Mouse (Mus musculus) midbrain, embryonic 13.5 days (tissue): ENCODE measurements around the gene Eid3. TPM values are rescaled to one million over a fixed set of nuclear protein-coding genes. Genes with fewer than 3 reads are reported as not detected.

ENCODE experiments used
- ATAC-seq: fragments of 200-750 bp; cut with Nextera tagmentation; 2 replicates; pipeline ENCODE4 v1.8.0; 2017; ENCODE audit warnings: mild to moderate bottlenecking, moderate TSS enrichment, moderate library complexity
- H3K27ac ChIP-seq: fragments of 300-500 bp; sonication (generic); 2 replicates; pipeline ENCODE4 v1.5.1; 2015; ENCODE audit warnings: inconsistent platforms, mild to moderate bottlenecking, moderate library complexity
- H3K27me3 ChIP-seq: fragments of 300-500 bp; sonication (generic); 2 replicates; pipeline ENCODE4 v1.6.1; 2015; ENCODE audit warnings: mild to moderate bottlenecking, inconsistent platforms
- H3K36me3 ChIP-seq: fragments of 300-500 bp; sonication (generic); 2 replicates; pipeline ENCODE4 v1.6.1; 2015; ENCODE audit warnings: mild to moderate bottlenecking, inconsistent platforms
- H3K4me1 ChIP-seq: fragments of 300-500 bp; sonication (generic); replicated peaks from 2 replicates; pipeline ENCODE4 v1.6.1; 2015; ENCODE audit warnings: inconsistent platforms
- H3K4me2 ChIP-seq: fragments of 300-500 bp; sonication (generic); replicated peaks from 2 replicates; pipeline ENCODE4 v1.6.1; 2015; ENCODE audit warnings: moderate library complexity, mild to moderate bottlenecking, inconsistent platforms
- H3K4me3 ChIP-seq: fragments of 300-500 bp; sonication (generic); replicated peaks from 2 replicates; pipeline ENCODE4 v1.5.1; 2015; ENCODE audit warnings: mild to moderate bottlenecking, inconsistent platforms
- H3K9ac ChIP-seq: fragments of 300-500 bp; sonication (generic); replicated peaks from 2 replicates; pipeline ENCODE4 v1.6.1; 2015; ENCODE audit warnings: mild to moderate bottlenecking, inconsistent platforms
- H3K9me3 ChIP-seq: fragments of 300-500 bp; sonication (generic); 2 replicates; pipeline ENCODE4 v1.6.1; 2016; ENCODE audit warnings: mild to moderate bottlenecking, inconsistent platforms
- WGBS: fragments of 180-500 bp; shearing (Covaris S2); methylation state at CpG from one replicate; pipeline ENCODE4 v1.1.7; 2015; 5-methylcytosine and 5-hydroxymethylcytosine counted together
- polyA plus RNA-seq: library from polyadenylated mRNA; unstranded; fragments of >200 nt; fragmentation: Nextera tagmentation; extraction: Ambion mirVana; gene quantifications from 2 replicates; pipeline ENCODE4 v1.2.1, GENCODE M21; 2015

Gene Eid3
- polyA plus RNA-seq, 1 experiment from 2014 or later: 0.47 TPM

- Histone ChIP-seq H3K4me1 (peaks cover 35% of the 10 kb centered on the region), H3K27me3 (no peaks in the 10 kb centered on the region), H3K27ac (peak overlapping the region; percentile 7; the same call in 1 of the 2 replicates), H3K4me2 (no peak overlapping the region), H3K36me3 (peaks cover 31% of the 10 kb centered on the region), H3K9me3 (no peaks in the 10 kb centered on the region), H3K4me3 (no peak overlapping the region), H3K9ac (no peak overlapping the region)
- 85% methylated on average over 18 of the region's 18 CpGs for WGBS
- ATAC-seq: 0 out of 2 replicates have a peak, but pooled peaks have one; percentile 18
These were observed 406 bp downstream of the Eid3 start for GRCm38 (mm10) chr10:82866832-82867231.

GRCm38 (mm10) chr10:82868418-82869086 is 2.1 kb downstream of the Eid3 start:
- peaks cover 35% of the 10 kb centered on the region for H3K36me3 ChIP-seq
- H3K9me3 ChIP-seq: no peaks in the 10 kb centered on the region
- H3K4me3 ChIP-seq: no peak overlapping the region
- WGBS: 88% methylated on average over 6 of the region's 6 CpGs
- no peak overlapping the region for H3K4me2 ChIP-seq
- H3K4me1 ChIP-seq: peaks cover 22% of the 10 kb centered on the region
- no peak overlapping the region for H3K27ac ChIP-seq
- no peak overlapping the region for H3K9ac ChIP-seq
- no peak for ATAC-seq
- no peaks in the 10 kb centered on the region for H3K27me3 ChIP-seq

DNA sequence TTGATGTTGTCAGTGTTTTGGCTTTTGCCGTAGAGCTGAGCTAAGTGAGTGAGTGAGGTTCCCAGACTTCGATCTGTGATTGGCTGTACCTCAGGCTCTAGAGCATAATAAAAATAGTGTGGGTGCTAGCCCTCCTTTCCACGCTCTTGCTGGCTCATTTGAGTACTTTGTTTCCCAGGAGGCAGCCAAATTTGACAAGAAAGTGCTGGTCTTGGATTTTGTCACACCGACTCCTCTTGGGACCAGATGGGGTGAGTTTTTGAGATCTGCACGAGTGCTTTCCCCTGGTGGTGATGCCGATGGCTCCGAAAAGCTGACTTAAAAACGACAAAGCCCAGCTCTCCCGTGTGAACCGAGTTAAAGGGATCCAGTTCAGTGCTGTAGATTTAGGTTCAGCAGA is 9.0 kb downstream of the Eid3 start:
- no peaks in the 10 kb centered on the region for H3K9me3 ChIP-seq
- H3K27me3 ChIP-seq: no peaks in the 10 kb centered on the region
- no peak for ATAC-seq
- WGBS: 92% methylated on average over 10 of the region's 10 CpGs
- H3K4me2 ChIP-seq: no peak overlapping the region
- H3K27ac ChIP-seq: no peak overlapping the region
- H3K9ac ChIP-seq: no peak overlapping the region
- no peak overlapping the region for H3K4me3 ChIP-seq
- H3K36me3 ChIP-seq: peaks cover 66% of the 10 kb centered on the region
- peaks cover 4% of the 10 kb centered on the region; the same call in 1 of the 2 replicates for H3K4me1 ChIP-seq

GRCm38 (mm10) chr10:82876076-82876796 is 9.8 kb downstream of the Eid3 start:
- H3K4me3 ChIP-seq: no peak overlapping the region
- H3K36me3 ChIP-seq: peaks cover 74% of the 10 kb centered on the region
- 0 out of 2 replicates have a peak, but pooled peaks have one; percentile 40 for ATAC-seq
- H3K9me3 ChIP-seq: no peaks in the 10 kb centered on the region
- H3K27me3 ChIP-seq: no peaks in the 10 kb centered on the region
- H3K9ac ChIP-seq: no peak overlapping the region
- peaks cover 4% of the 10 kb centered on the region; the same call in 1 of the 2 replicates for H3K4me1 ChIP-seq
- WGBS: 84% methylated on average over 16 of the region's 16 CpGs
- H3K4me2 ChIP-seq: no peak overlapping the region
- H3K27ac ChIP-seq: no peak overlapping the region

DNA sequence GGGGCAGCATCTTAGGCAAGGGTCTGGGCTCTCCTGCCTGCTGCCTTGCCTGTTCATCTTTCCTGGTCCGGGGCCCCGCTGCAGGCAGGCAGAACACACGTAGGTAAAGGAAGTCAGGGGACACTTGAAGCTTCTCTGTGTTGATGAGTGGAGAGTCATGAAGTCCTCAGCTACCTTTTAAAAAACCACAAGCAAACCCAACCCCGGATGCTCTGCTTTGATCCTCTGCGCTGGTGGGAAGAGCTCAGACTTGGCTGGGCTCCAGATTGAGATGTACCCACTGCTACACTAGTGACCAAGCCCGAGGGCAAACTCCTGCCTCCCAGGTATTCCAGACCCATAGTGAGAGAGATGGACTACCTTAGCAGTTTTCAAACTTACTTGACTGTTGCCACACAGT is 20.9 kb downstream of the Eid3 start:
- 96% methylated on average over 6 of the region's 6 CpGs for WGBS
- no peak for ATAC-seq
- Histone ChIP-seq H3K9ac (no peak overlapping the region), H3K27ac (no peak overlapping the region), H3K4me1 (0 out of 2 replicates have a peak, but pooled peaks cover under 1% of the 10 kb centered on the region), H3K4me2 (no peak overlapping the region), H3K27me3 (no peaks in the 10 kb centered on the region), H3K36me3 (peaks cover 93% of the 10 kb centered on the region), H3K4me3 (no peak overlapping the region), H3K9me3 (no peaks in the 10 kb centered on the region)

DNA sequence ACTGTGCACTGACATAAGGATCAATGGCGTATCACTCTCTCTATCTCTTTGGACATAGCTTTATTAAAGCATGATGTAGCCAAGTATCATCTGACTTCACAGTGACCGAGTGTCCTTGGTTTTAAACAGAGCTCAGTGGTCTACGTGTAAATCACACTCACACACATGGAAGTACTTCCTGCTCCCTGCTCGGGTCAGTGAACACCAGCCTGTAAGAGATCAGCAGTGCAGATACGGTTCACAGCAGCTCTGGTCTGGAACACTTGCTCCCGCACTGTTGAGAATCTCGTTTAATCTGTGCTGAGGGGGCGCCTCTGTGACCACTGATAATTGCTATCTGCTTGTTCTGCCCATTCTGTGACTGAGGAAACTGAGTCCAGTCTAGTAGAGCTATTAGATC is 22.1 kb downstream of the Eid3 start:
- no peaks in the 10 kb centered on the region for H3K27me3 ChIP-seq
- H3K9me3 ChIP-seq: no peaks in the 10 kb centered on the region
- peaks cover 5% of the 10 kb centered on the region; the same call in 1 of the 2 replicates for H3K4me1 ChIP-seq
- 90% methylated on average over 8 of the region's 8 CpGs for WGBS
- H3K36me3 ChIP-seq: peaks cover 91% of the 10 kb centered on the region
- no peak overlapping the region for H3K27ac ChIP-seq
- H3K9ac ChIP-seq: no peak overlapping the region
- H3K4me2 ChIP-seq: no peak overlapping the region
- no peak overlapping the region for H3K4me3 ChIP-seq
- ATAC-seq: no peak

DNA sequence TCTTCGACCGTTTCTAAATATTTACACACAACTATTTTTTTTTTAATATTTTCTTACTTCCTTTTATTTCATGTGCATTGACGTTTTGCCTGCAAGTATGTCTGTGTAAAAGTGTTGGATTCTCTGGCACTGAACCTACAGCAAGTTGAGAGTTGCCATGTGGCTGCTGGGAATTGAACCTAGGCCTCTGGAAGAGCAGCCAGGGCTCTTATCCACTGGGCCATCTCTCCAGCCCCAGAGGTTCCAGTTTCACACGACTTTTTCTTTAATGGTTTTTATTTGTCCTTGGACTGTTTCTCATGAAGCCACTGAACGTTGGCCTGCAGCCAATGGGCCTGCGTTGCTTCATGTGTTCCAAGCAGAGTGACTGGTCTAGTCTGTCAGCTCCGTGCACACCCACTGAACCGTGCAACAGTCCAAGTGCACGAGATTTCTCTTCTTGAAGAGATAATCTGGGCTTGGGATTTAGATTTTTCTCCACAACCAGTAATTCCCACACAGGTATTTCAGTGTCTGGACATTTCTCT is 23.1 kb downstream of the Eid3 start:
- no peak overlapping the region for H3K4me2 ChIP-seq
- H3K27me3 ChIP-seq: no peaks in the 10 kb centered on the region
- 75% methylated on average over 9 of the region's 9 CpGs for WGBS
- H3K4me1 ChIP-seq: peaks cover 5% of the 10 kb centered on the region; the same call in 1 of the 2 replicates
- H3K4me3 ChIP-seq: no peak overlapping the region
- H3K36me3 ChIP-seq: peaks cover 89% of the 10 kb centered on the region
- H3K27ac ChIP-seq: no peak overlapping the region
- H3K9me3 ChIP-seq: no peaks in the 10 kb centered on the region
- ATAC-seq: no peak
- no peak overlapping the region for H3K9ac ChIP-seq

- Histone ChIP-seq H3K4me1 (peaks cover 5% of the 10 kb centered on the region; the same call in 1 of the 2 replicates), H3K27me3 (no peaks in the 10 kb centered on the region), H3K4me2 (no peak overlapping the region), H3K27ac (no peak overlapping the region), H3K36me3 (peaks cover 89% of the 10 kb centered on the region), H3K4me3 (no peak overlapping the region), H3K9ac (no peak overlapping the region), H3K9me3 (no peaks in the 10 kb centered on the region)
- ATAC-seq: no peak
- WGBS: 86% methylated on average over 2 of the region's 2 CpGs
These were observed 24.5 kb downstream of the Eid3 start for GRCm38 (mm10) chr10:82890936-82891335.

DNA sequence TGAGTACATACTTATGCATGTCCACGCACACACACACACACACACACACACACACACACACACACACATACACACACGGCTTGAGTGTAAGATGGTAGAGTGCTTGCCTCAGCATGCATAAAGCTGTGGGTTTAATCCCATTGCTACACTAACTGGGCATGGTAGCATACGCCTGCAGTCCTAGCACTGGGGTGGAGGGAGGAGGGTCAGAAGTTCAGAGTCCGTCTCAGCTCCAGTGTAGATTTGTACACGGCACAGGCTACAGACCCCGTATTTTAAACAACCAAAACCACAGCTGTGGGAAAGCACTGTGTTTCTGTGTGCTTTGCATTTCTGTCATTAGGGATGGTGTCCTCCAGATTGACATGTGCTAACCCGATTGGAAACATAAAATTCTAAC is 25.0 kb downstream of the Eid3 start:
- Histone ChIP-seq H3K4me3 (no peak overlapping the region), H3K36me3 (peaks cover 89% of the 10 kb centered on the region), H3K27ac (no peak overlapping the region), H3K4me2 (no peak overlapping the region), H3K27me3 (no peaks in the 10 kb centered on the region), H3K9ac (no peak overlapping the region), H3K9me3 (no peaks in the 10 kb centered on the region), H3K4me1 (peaks cover 5% of the 10 kb centered on the region; the same call in 1 of the 2 replicates)
- 80% methylated on average over 7 of the region's 7 CpGs for WGBS
- ATAC-seq: no peak

DNA sequence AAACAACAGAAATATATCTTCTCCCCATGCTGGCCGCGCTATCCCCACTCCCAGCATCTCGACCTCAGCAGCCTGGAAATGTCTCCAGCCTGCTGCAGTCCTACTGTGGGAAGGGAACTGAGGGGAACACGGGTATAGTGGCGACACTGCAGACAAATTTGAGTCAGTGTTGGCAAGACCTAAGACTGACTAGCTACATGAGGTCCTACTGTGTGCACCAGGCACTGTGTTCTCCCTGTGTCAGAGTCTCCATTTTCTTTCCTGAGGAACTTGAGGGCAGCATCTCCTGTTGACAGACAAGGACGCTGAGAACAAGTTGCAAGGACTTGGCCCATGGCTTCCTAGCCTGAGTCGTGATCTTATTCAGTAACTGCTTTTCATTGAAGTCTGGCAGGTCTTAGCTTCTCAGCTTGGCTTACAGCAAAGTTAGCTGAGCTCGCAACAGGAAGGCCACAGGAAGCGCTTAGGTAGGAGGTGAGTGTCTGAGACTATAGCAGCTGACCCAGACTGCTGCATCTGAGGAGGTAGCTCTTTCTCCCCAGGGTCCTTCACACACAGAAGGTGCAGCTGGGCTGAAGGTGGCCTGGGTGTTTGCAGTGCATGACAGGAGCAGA is 26.1 kb downstream of the Eid3 start:
- Histone ChIP-seq H3K9me3 (no peaks in the 10 kb centered on the region), H3K36me3 (peaks cover 89% of the 10 kb centered on the region), H3K4me1 (peaks cover 5% of the 10 kb centered on the region; the same call in 1 of the 2 replicates), H3K27ac (no peak overlapping the region), H3K4me3 (no peak overlapping the region), H3K9ac (no peak overlapping the region), H3K4me2 (no peak overlapping the region), H3K27me3 (no peaks in the 10 kb centered on the region)
- 92% methylated on average over 9 of the region's 9 CpGs for WGBS
- ATAC-seq: no peak

GRCm38 (mm10) chr10:82893872-82894650 is 27.6 kb downstream of the Eid3 start:
- no peak for ATAC-seq
- 79% methylated on average over 18 of the region's 18 CpGs for WGBS
- H3K4me1 ChIP-seq: peaks cover 5% of the 10 kb centered on the region; the same call in 1 of the 2 replicates
- peaks cover 89% of the 10 kb centered on the region for H3K36me3 ChIP-seq
- no peaks in the 10 kb centered on the region for H3K27me3 ChIP-seq
- H3K4me3 ChIP-seq: no peak overlapping the region
- no peaks in the 10 kb centered on the region for H3K9me3 ChIP-seq
- H3K4me2 ChIP-seq: no peak overlapping the region
- H3K27ac ChIP-seq: peak overlapping the region; percentile 16; the same call in 1 of the 2 replicates
- no peak overlapping the region for H3K9ac ChIP-seq
